Mouse (Mus musculus) forebrain, embryonic 16.5 days (tissue): ENCODE results near the gene Lyrm1. TPM values are rescaled to one million over a fixed set of nuclear protein-coding genes. Genes with fewer than 3 reads are reported as not detected.
A peak's percentile ranks its signal among the peaks of the same experiment; 100 is the strongest.

Source experiments
- ATAC-seq: fragments of 200-750 bp; cut with Nextera tagmentation; 2 replicates; pipeline ENCODE4 v1.8.0; 2017; ENCODE audit warnings: mild to moderate bottlenecking, moderate library complexity
- H3K27ac ChIP-seq: fragments of 300-500 bp; sonication (generic); 2 replicates; pipeline ENCODE4 v1.5.1; 2014; ENCODE audit warnings: low read length, control low read depth
- H3K27me3 ChIP-seq: fragments of 300-500 bp; sonication (generic); replicated peaks from 2 replicates; pipeline ENCODE4 v1.6.1; 2014; ENCODE audit warnings: low read length; ENCODE audit not compliant: control insufficient read depth, insufficient read depth
- H3K36me3 ChIP-seq: fragments of 300-500 bp; sonication (generic); 2 replicates; pipeline ENCODE4 v1.6.1; 2014; ENCODE audit not compliant: control insufficient read depth, insufficient read depth
- H3K4me1 ChIP-seq: fragments of 300-500 bp; sonication (generic); replicated peaks from 2 replicates; pipeline ENCODE4 v1.6.1; 2014; ENCODE audit warnings: low read length; ENCODE audit not compliant: control insufficient read depth, insufficient read depth
- H3K4me2 ChIP-seq: fragments of 300-500 bp; sonication (generic); 2 replicates; pipeline ENCODE4 v1.6.1; 2014; ENCODE audit warnings: mild to moderate bottlenecking, low read length, control low read depth
- H3K4me3 ChIP-seq: fragments of 300-500 bp; sonication (generic); replicated peaks from 2 replicates; pipeline ENCODE4 v1.5.1; 2014; ENCODE audit warnings: mild to moderate bottlenecking, low read length, control low read depth
- H3K9ac ChIP-seq: fragments of 300-500 bp; sonication (generic); replicated peaks from 2 replicates; pipeline ENCODE4 v1.6.1; 2014; ENCODE audit warnings: low read depth, low read length, control low read depth
- H3K9me3 ChIP-seq: fragments of 300-500 bp; sonication (generic); 2 replicates; pipeline ENCODE4 v1.6.1; 2016; ENCODE audit warnings: low read length; ENCODE audit not compliant: control insufficient read depth
- WGBS: fragments of 180-500 bp; shearing (Covaris S2); extraction: QIAGEN DNeasy Blood & Tissue Kit; methylation state at CpG from one replicate; pipeline ENCODE4 v1.1.7; 2014; 5-methylcytosine and 5-hydroxymethylcytosine counted together
- polyA plus RNA-seq: library from polyadenylated mRNA; unstranded; fragments of >200 nt; fragmentation: Nextera tagmentation; extraction: Ambion mirVana; gene quantifications from 2 replicates; pipeline ENCODE4 v1.2.1, GENCODE M21; 2015

Lyrm1 gene
- polyA plus RNA-seq: 14.3 and 17.8 TPM in 2 replicates

GRCm38 (mm10) chr7:119895639-119896512, at the start of gene Lyrm1, which contains the start of gene Dcun1d3:
TSS of gene Lyrm1 (plus strand) at chr7:119895861.
TSS of gene Dcun1d3 (minus strand) at chr7:119896298.
- Histone ChIP-seq H3K27ac (peak within 1 kb of the TSS; percentile 97), H3K4me2 (peak within 1 kb of the TSS; percentile 81), H3K27me3 (no peaks in the 10 kb centered on the region), H3K4me3 (peak within 1 kb of the TSS; percentile 84), H3K9ac (peak within 1 kb of the TSS; percentile 89), H3K9me3 (no peaks in the 10 kb centered on the region), H3K4me1 (peaks cover 32% of the 10 kb centered on the region), H3K36me3 (no peaks in the 10 kb centered on the region)
- ATAC-seq: peak; percentile 98
- under 1% methylated on average over 62 of the region's 63 CpGs for WGBS

GRCm38 (mm10) chr7:119847396-119847795, 48.3 kb upstream of the Lyrm1 start:
- H3K4me3 ChIP-seq: no peak overlapping the region
- ATAC-seq: no peak
- H3K36me3 ChIP-seq: peaks cover 2% of the 10 kb centered on the region; the same call in 1 of the 2 replicates
- no peaks in the 10 kb centered on the region for H3K4me1 ChIP-seq
- no peak overlapping the region for H3K27ac ChIP-seq
- H3K4me2 ChIP-seq: no peak overlapping the region
- no peaks in the 10 kb centered on the region for H3K9me3 ChIP-seq
- H3K27me3 ChIP-seq: no peaks in the 10 kb centered on the region
- H3K9ac ChIP-seq: no peak overlapping the region
- 90% methylated on average over 2 of the region's 2 CpGs for WGBS

GRCm38 (mm10) chr7:119849096-119849495, 46.6 kb upstream of the Lyrm1 start:
- Histone ChIP-seq H3K4me3 (no peak overlapping the region), H3K4me2 (no peak overlapping the region), H3K9me3 (no peaks in the 10 kb centered on the region), H3K4me1 (no peaks in the 10 kb centered on the region), H3K36me3 (peaks cover 1% of the 10 kb centered on the region; the same call in 1 of the 2 replicates), H3K27me3 (no peaks in the 10 kb centered on the region), H3K27ac (no peak overlapping the region), H3K9ac (no peak overlapping the region)
- 0 out of 2 replicates have a peak, but pooled peaks have one; percentile 26 for ATAC-seq
- 4% methylated on average over 1 of the region's 1 CpGs for whole genome bisulfite sequencing

- ATAC-seq: no peak
- Histone ChIP-seq H3K27me3 (no peaks in the 10 kb centered on the region), H3K27ac (no peak overlapping the region), H3K36me3 (peaks cover 2% of the 10 kb centered on the region; the same call in 1 of the 2 replicates), H3K9me3 (no peaks in the 10 kb centered on the region), H3K4me1 (no peaks in the 10 kb centered on the region), H3K4me3 (no peak overlapping the region), H3K4me2 (no peak overlapping the region), H3K9ac (no peak overlapping the region)
- 76% methylated on average over 5 of the region's 5 CpGs for WGBS
Measured at GRCm38 (mm10) chr7:119850737-119851136, 44.9 kb upstream of the Lyrm1 start.

- H3K4me1 ChIP-seq: no peaks in the 10 kb centered on the region
- no peak overlapping the region for H3K27ac ChIP-seq
- no peaks in the 10 kb centered on the region for H3K9me3 ChIP-seq
- no peak overlapping the region for H3K9ac ChIP-seq
- H3K36me3 ChIP-seq: peaks cover 2% of the 10 kb centered on the region; the same call in 1 of the 2 replicates
- no peak overlapping the region for H3K4me3 ChIP-seq
- no peak for ATAC-seq
- no peaks in the 10 kb centered on the region for H3K27me3 ChIP-seq
- no peak overlapping the region for H3K4me2 ChIP-seq
Measured at GRCm38 (mm10) chr7:119852494-119852893, 43.2 kb upstream of the Lyrm1 start.

GRCm38 (mm10) chr7:119853186-119853585, 42.5 kb upstream of the Lyrm1 start:
- H3K9ac ChIP-seq: no peak overlapping the region
- no peaks in the 10 kb centered on the region for H3K9me3 ChIP-seq
- H3K27ac ChIP-seq: no peak overlapping the region
- H3K4me2 ChIP-seq: no peak overlapping the region
- no peak overlapping the region for H3K4me3 ChIP-seq
- no peaks in the 10 kb centered on the region for H3K4me1 ChIP-seq
- 97% methylated on average over 1 of the region's 1 CpGs for WGBS
- no peaks in the 10 kb centered on the region for H3K27me3 ChIP-seq
- ATAC-seq: no peak
- peaks cover 2% of the 10 kb centered on the region; the same call in 1 of the 2 replicates for H3K36me3 ChIP-seq

GRCm38 (mm10) chr7:119854362-119854761, 41.3 kb upstream of the Lyrm1 start:
- Histone ChIP-seq H3K4me1 (no peaks in the 10 kb centered on the region), H3K4me2 (no peak overlapping the region), H3K9me3 (no peaks in the 10 kb centered on the region), H3K4me3 (no peak overlapping the region), H3K36me3 (peaks cover 2% of the 10 kb centered on the region), H3K27ac (no peak overlapping the region), H3K27me3 (no peaks in the 10 kb centered on the region), H3K9ac (no peak overlapping the region)
- WGBS: 96% methylated on average over 2 of the region's 2 CpGs
- no peak for ATAC-seq

GRCm38 (mm10) chr7:119855031-119855430, 40.6 kb upstream of the Lyrm1 start:
- no peak for ATAC-seq
- no peaks in the 10 kb centered on the region for H3K27me3 ChIP-seq

GRCm38 (mm10) chr7:119859476-119859875, 36.2 kb upstream of the Lyrm1 start:
- no peak overlapping the region for H3K4me2 ChIP-seq
- no peak overlapping the region for H3K27ac ChIP-seq
- H3K27me3 ChIP-seq: no peaks in the 10 kb centered on the region
- ATAC-seq: no peak
- no peak overlapping the region for H3K4me3 ChIP-seq
- no peaks in the 10 kb centered on the region; the same call in 1 of the 2 replicates for H3K36me3 ChIP-seq
- H3K9ac ChIP-seq: no peak overlapping the region
- peaks cover 12% of the 10 kb centered on the region for H3K4me1 ChIP-seq
- 78% methylated on average over 6 of the region's 6 CpGs for WGBS
- H3K9me3 ChIP-seq: no peaks in the 10 kb centered on the region

More at GRCm38 (mm10) chr7:119855031-119855430, 40.6 kb upstream of the Lyrm1 start:
- H3K4me3 ChIP-seq: no peak overlapping the region
- peaks cover 2% of the 10 kb centered on the region for H3K36me3 ChIP-seq
- no peaks in the 10 kb centered on the region for H3K9me3 ChIP-seq
- H3K9ac ChIP-seq: no peak overlapping the region
- no peak overlapping the region for H3K27ac ChIP-seq
- H3K4me2 ChIP-seq: no peak overlapping the region
- H3K4me1 ChIP-seq: no peaks in the 10 kb centered on the region
